Mouse (Mus musculus): Measurements from ENCODE around the gene Alpk1. TPM values are rescaled to one million over a fixed set of nuclear protein-coding genes. Genes with fewer than 3 reads are reported as not detected.

The Alpk1 gene
- polyA plus RNA-seq, 1 experiment from 2014 or later, result 0.64 TPM

DNA sequence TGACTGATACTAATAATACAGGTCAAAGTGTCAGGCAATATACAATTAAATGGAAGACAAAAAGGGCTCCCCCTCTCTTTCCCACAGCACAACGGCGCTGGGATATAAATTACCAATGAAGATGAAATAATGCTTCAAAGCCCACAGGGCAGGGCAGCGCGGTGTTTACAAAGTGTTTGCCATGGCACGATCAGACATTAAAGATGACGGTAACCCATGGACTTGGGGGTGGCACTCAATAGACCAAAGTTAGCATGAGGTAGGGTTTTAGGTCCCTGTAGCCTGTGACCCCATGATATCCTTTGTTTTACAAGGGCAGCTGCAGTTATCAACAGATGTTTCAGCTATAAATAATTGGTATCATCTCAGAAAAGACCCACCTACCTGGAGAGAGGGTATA, 60.3 kb downstream of the Alpk1 start:
- H3K4me2 ChIP-seq (ENCODE audit: low read depth), result peak overlapping the region; percentile 21
- 0 out of 2 replicates have a peak overlapping the region, but pooled peaks have one; percentile 5 for H3K9ac ChIP-seq (ENCODE audit: low read length)
- no peaks in the 10 kb centered on the region for H3K36me3 ChIP-seq (ENCODE audit: control insufficient read depth, insufficient read depth, low read length)
- no peaks in the 10 kb centered on the region for H3K9me3 ChIP-seq (ENCODE audit: control insufficient read depth, low read length)
- no peak for DNase-seq (ENCODE audit: low spot score)
- 31% methylated on average over 6 of the region's 6 CpGs for WGBS
- no peak; the same call in 1 of the 2 replicates for ATAC-seq (ENCODE audit: insufficient read depth, low FRiP score, low TSS enrichment)
- no peak overlapping the region for H3K4me3 ChIP-seq (ENCODE audit: low read depth, low read length)
- no peaks in the 10 kb centered on the region for H3K27me3 ChIP-seq (ENCODE audit: control insufficient read depth, insufficient read depth, low read length)
- peaks cover 12% of the 10 kb centered on the region; the same call in 1 of the 2 replicates for H3K4me1 ChIP-seq (ENCODE audit: control insufficient read depth, insufficient read depth, low read length)
- no peak overlapping the region for H3K27ac ChIP-seq (ENCODE audit: low read depth, low read length)

DNA sequence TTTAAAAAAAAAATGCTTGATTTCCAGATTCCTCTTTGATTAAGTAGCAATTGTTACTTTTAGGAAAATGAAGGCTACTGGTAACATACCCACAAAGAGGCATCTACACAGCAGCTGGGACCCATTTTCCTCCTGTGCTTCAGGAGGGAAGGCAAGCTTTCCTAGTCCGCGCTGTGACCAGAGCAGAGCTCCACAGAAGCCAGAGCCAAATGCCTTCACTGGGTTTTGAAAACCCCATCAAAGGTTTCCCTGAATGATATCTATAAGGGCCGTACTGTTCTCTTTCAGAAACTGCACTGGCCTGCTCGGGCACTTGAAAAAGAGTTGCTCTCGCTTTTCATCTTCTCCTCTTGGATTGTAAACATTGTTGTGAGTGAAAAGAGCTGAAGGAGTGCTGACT, 60.7 kb downstream of the Alpk1 start:
- Histone ChIP-seq H3K4me2 (ENCODE audit: low read depth) (peak overlapping the region; percentile 21; the same call in 1 of the 2 replicates), H3K4me1 (ENCODE audit: control insufficient read depth, insufficient read depth, low read length) (peaks cover 12% of the 10 kb centered on the region; the same call in 1 of the 2 replicates), H3K9me3 (ENCODE audit: control insufficient read depth, low read length) (no peaks in the 10 kb centered on the region), H3K27me3 (ENCODE audit: control insufficient read depth, insufficient read depth, low read length) (no peaks in the 10 kb centered on the region), H3K36me3 (ENCODE audit: control insufficient read depth, insufficient read depth, low read length) (no peaks in the 10 kb centered on the region), H3K4me3 (ENCODE audit: low read depth, low read length) (no peak overlapping the region), H3K27ac (ENCODE audit: low read depth, low read length) (no peak overlapping the region), H3K9ac (ENCODE audit: low read length) (no peak overlapping the region)
- no peak for ATAC-seq (ENCODE audit: insufficient read depth, low FRiP score, low TSS enrichment)
- DNase-seq (ENCODE audit: low spot score), result no peak
- 34% methylated on average over 5 of the region's 5 CpGs for WGBS

DNA sequence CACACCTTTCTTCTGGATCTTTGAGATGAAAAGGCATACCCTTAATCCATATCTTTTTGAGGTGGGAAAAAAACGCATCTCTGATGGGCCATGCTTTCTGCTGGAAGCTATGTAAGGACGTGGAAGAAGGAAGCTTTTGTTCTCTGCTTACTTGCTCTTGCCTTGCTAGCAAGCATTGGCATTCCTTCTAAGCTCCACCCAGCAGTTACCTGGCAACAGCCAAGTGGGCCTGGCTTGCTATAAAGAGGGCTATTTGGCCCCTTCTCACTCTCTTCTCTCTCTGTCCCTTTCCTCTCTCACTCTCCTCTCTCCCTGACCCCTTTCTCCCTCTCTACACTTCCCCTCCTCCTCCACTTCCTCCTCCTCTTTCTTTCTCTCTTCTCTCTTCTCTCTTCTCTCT, 63.6 kb downstream of the Alpk1 start:
- Histone ChIP-seq H3K4me3 (ENCODE audit: low read depth, low read length) (no peak overlapping the region), H3K9me3 (ENCODE audit: control insufficient read depth, low read length) (no peaks in the 10 kb centered on the region), H3K4me1 (ENCODE audit: control insufficient read depth, insufficient read depth, low read length) (peaks cover 12% of the 10 kb centered on the region; the same call in 1 of the 2 replicates), H3K4me2 (ENCODE audit: low read depth) (no peak overlapping the region), H3K9ac (ENCODE audit: low read length) (no peak overlapping the region), H3K36me3 (ENCODE audit: control insufficient read depth, insufficient read depth, low read length) (no peaks in the 10 kb centered on the region), H3K27ac (ENCODE audit: low read depth, low read length) (no peak overlapping the region), H3K27me3 (ENCODE audit: control insufficient read depth, insufficient read depth, low read length) (no peaks in the 10 kb centered on the region)
- WGBS, result 23% methylated on average over 2 of the region's 2 CpGs
- DNase-seq (ENCODE audit: low spot score) (peak; percentile 45), ATAC-seq (ENCODE audit: insufficient read depth, low FRiP score, low TSS enrichment) (0 out of 2 replicates have a peak, but pooled peaks have one; percentile 13)

DNA sequence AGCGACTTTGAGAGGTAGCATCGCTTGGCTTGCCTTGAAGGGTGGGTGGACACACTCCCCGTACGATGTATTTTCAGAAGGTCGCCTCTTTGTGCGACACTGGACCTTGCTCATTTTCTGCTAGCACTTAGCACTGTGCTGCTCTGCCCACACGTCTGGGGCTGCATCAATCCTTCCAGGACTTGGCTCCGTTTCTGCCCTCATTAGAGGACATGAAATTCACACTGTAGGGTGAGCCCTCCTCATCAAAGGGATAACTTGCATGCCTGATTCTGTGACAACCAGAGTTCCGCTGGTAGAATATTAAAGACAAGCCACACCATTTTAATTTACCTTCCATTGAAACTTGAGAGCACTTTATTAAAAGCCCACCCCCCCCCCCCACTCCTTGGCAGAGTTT, 67.2 kb downstream of the Alpk1 start:
- Histone ChIP-seq H3K4me1 (ENCODE audit: control insufficient read depth, insufficient read depth, low read length) (no peaks in the 10 kb centered on the region), H3K36me3 (ENCODE audit: control insufficient read depth, insufficient read depth, low read length) (no peaks in the 10 kb centered on the region), H3K27me3 (ENCODE audit: control insufficient read depth, insufficient read depth, low read length) (no peaks in the 10 kb centered on the region), H3K9ac (ENCODE audit: low read length) (no peak overlapping the region), H3K4me2 (ENCODE audit: low read depth) (no peak overlapping the region), H3K27ac (ENCODE audit: low read depth, low read length) (no peak overlapping the region), H3K9me3 (ENCODE audit: control insufficient read depth, low read length) (no peaks in the 10 kb centered on the region), H3K4me3 (ENCODE audit: low read depth, low read length) (no peak overlapping the region)
- 66% methylated on average over 9 of the region's 9 CpGs for WGBS
- no peak for ATAC-seq (ENCODE audit: insufficient read depth, low FRiP score, low TSS enrichment)
- DNase-seq (ENCODE audit: low spot score), result no peak

DNA sequence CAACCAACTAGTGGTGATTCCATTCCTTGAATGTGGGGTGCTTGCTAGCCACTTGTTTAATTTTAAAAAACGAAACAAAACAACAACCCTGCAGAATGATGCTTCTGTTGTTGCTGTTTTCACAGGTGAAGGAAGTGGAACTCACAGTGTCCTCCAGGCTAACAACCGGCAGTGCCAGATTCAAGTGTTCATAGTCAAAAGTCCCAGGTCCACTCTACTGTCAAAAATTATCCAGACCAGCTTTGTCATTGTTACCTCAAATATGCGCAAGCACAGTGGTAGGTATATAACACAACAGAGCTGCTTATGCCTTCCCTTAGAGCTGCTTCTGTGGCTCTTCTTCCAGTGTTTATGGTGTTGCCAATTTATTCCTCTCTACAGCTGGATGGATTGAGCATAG, 68.8 kb downstream of the Alpk1 start:
- no peak overlapping the region for H3K4me3 ChIP-seq (ENCODE audit: low read depth, low read length)
- 0 out of 2 replicates have a peak, but pooled peaks cover 2% of the 10 kb centered on the region for H3K4me1 ChIP-seq (ENCODE audit: control insufficient read depth, insufficient read depth, low read length)
- DNase-seq (ENCODE audit: low spot score) (no peak), ATAC-seq (ENCODE audit: insufficient read depth, low FRiP score, low TSS enrichment) (no peak)
- 87% methylated on average over 3 of the region's 3 CpGs for WGBS
- no peak overlapping the region for H3K9ac ChIP-seq (ENCODE audit: low read length)
- no peaks in the 10 kb centered on the region for H3K36me3 ChIP-seq (ENCODE audit: control insufficient read depth, insufficient read depth, low read length)
- no peak overlapping the region for H3K27ac ChIP-seq (ENCODE audit: low read depth, low read length)
- no peaks in the 10 kb centered on the region for H3K9me3 ChIP-seq (ENCODE audit: control insufficient read depth, low read length)
- H3K4me2 ChIP-seq (ENCODE audit: low read depth), result no peak overlapping the region
- no peaks in the 10 kb centered on the region for H3K27me3 ChIP-seq (ENCODE audit: control insufficient read depth, insufficient read depth, low read length)

DNA sequence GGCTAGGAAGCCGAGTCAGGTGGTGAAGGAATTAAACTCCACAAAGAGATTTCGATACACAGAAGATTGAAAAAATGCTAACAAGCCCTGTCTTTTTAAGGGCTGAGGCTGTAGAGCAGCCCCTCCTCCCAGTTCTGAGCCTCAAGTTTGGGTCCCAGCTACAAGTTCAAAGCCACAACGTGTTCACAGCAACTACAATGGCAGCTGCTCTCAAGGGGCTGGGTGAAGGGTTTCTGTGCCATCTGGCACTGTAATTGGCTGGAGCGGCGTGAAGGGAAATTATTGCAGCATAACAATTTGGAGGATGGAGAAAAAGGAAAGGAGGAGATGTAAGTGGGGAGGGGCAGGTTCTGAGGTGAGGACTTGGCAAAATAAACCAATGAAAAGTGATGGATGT, 73.2 kb downstream of the Alpk1 start:
- H3K4me1 ChIP-seq (ENCODE audit: control insufficient read depth, insufficient read depth, low read length), result peaks cover 10% of the 10 kb centered on the region
- ATAC-seq (ENCODE audit: insufficient read depth, low FRiP score, low TSS enrichment) (peak; percentile 21; the same call in 1 of the 2 replicates), DNase-seq (ENCODE audit: low spot score) (no peak)
- no peaks in the 10 kb centered on the region for H3K27me3 ChIP-seq (ENCODE audit: control insufficient read depth, insufficient read depth, low read length)
- WGBS, result 52% methylated on average over 5 of the region's 5 CpGs
- no peaks in the 10 kb centered on the region for H3K9me3 ChIP-seq (ENCODE audit: control insufficient read depth, low read length)
- no peak overlapping the region; the same call in 1 of the 2 replicates for H3K9ac ChIP-seq (ENCODE audit: low read length)
- H3K27ac ChIP-seq (ENCODE audit: low read depth, low read length), result 0 out of 2 replicates have a peak overlapping the region, but pooled peaks have one; percentile 61
- H3K4me3 ChIP-seq (ENCODE audit: low read depth, low read length), result no peak overlapping the region
- no peaks in the 10 kb centered on the region for H3K36me3 ChIP-seq (ENCODE audit: control insufficient read depth, insufficient read depth, low read length)
- no peak overlapping the region for H3K4me2 ChIP-seq (ENCODE audit: low read depth)

DNA sequence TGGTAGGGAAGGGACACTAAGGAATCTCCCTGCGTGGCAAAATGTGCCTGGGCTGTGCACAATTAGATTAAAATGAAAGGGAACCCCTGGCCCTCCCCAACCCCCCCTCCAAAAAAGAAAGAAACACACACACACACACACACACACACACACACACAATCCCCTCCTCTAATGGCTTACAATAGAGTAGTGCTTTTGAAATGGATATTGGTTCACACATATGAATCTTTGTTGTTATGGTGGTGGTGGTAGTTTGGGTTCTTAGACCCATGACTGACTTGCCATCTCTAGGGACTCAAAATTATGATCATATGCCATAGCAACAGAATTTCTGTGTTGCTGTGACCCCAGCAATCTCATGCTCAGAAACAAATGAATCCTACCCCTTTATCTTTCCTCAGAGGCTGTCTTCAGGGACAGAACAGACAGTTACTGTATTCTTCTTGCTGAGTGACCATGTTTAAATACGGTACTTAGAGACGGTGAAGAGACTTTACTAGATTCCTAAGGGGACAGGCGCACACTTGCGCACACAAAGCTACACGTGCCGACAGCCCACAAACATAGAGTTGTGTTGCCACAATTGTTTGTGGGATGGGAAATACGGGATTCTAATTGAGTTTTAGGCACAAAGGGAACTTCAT, 73.8 kb downstream of the Alpk1 start:
- no peaks in the 10 kb centered on the region for H3K9me3 ChIP-seq (ENCODE audit: control insufficient read depth, low read length)
- 0 out of 2 replicates have a peak, but pooled peaks have one; percentile 16 for ATAC-seq (ENCODE audit: insufficient read depth, low FRiP score, low TSS enrichment)
- no peak overlapping the region for H3K4me3 ChIP-seq (ENCODE audit: low read depth, low read length)
- 65% methylated on average over 8 of the region's 8 CpGs for WGBS
- peaks cover 10% of the 10 kb centered on the region for H3K4me1 ChIP-seq (ENCODE audit: control insufficient read depth, insufficient read depth, low read length)
- H3K27me3 ChIP-seq (ENCODE audit: control insufficient read depth, insufficient read depth, low read length), result no peaks in the 10 kb centered on the region
- H3K9ac ChIP-seq (ENCODE audit: low read length), result peak overlapping the region; percentile 22
- DNase-seq (ENCODE audit: low spot score), result no peak
- H3K36me3 ChIP-seq (ENCODE audit: control insufficient read depth, insufficient read depth, low read length), result no peaks in the 10 kb centered on the region
- H3K27ac ChIP-seq (ENCODE audit: low read depth, low read length), result peak overlapping the region; percentile 61
- peak overlapping the region; percentile 40 for H3K4me2 ChIP-seq (ENCODE audit: low read depth)

DNA sequence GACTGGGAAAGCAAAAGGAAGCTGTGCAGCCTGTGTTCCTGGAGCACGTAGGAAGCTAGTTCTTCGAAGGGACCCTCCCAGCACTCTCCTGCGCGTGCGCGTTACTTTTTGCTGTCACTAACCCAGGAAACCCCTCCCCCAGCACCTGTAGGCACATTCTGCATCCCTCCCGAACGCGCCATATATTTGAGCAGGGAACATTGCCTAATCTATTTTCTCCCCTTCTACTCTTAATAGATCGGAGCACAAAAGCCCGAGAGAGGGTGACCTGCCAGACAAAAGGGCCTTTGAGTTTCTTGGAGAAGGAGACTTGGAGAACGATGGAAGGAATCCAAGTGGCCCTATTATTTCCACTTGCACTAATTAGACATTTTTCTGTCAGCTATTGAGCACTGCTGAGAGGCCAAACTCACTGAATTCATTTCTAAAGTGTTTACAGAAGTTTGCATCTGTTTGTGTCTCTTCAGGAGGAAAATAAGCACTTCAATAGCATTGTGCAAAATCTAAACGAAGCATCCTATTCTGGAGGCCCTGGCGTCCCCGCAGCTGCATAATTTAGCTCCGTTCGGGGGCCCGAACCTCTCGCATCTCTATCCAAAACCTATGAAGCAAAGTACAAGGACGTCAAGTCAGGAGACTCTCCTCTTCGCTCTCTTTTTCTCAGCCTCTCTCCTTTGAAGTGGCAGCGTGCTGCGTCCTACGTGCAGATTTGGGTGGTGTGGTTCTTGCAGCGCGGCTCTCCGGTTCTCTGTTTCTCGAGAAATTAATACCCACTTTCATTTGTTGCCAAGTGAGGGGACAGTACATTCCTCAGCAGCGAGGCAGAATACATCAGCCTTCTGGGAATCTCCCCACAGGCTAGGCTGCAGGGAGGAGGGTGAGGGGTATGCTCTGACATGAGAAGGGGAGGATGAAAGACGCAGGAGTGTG, 74.5 kb downstream of the Alpk1 start:
- 8% methylated on average over 30 of the region's 30 CpGs for WGBS
- peak; percentile 79 for ATAC-seq (ENCODE audit: insufficient read depth, low FRiP score, low TSS enrichment)
- Histone ChIP-seq H3K4me3 (ENCODE audit: low read depth, low read length) (no peak overlapping the region), H3K27me3 (ENCODE audit: control insufficient read depth, insufficient read depth, low read length) (no peaks in the 10 kb centered on the region), H3K4me1 (ENCODE audit: control insufficient read depth, insufficient read depth, low read length) (peaks cover 10% of the 10 kb centered on the region), H3K27ac (ENCODE audit: low read depth, low read length) (peak overlapping the region; percentile 61), H3K9me3 (ENCODE audit: control insufficient read depth, low read length) (no peaks in the 10 kb centered on the region), H3K36me3 (ENCODE audit: control insufficient read depth, insufficient read depth, low read length) (no peaks in the 10 kb centered on the region), H3K4me2 (ENCODE audit: low read depth) (peak overlapping the region; percentile 40), H3K9ac (ENCODE audit: low read length) (peak overlapping the region; percentile 22; the same call in 1 of the 2 replicates)
- peak; percentile 84 for DNase-seq (ENCODE audit: low spot score)
